Mouse (Mus musculus): Measurements from ENCODE around the gene Wnt1.

GRCm38 (mm10) chr15:98788972-98789660, 541 bp upstream of the Wnt1 start:
- TF ChIP-seq EP300 (IDR thresholded peaks at IDR 0.05; ENCODE audit: low read depth) = no peak
- no peak for TF ChIP-seq CTCF (IDR thresholded peaks at IDR 0.05; ENCODE audit: low read depth)

Data from liver, postnatal 0 days (tissue).